In the genomic region with DNA sequence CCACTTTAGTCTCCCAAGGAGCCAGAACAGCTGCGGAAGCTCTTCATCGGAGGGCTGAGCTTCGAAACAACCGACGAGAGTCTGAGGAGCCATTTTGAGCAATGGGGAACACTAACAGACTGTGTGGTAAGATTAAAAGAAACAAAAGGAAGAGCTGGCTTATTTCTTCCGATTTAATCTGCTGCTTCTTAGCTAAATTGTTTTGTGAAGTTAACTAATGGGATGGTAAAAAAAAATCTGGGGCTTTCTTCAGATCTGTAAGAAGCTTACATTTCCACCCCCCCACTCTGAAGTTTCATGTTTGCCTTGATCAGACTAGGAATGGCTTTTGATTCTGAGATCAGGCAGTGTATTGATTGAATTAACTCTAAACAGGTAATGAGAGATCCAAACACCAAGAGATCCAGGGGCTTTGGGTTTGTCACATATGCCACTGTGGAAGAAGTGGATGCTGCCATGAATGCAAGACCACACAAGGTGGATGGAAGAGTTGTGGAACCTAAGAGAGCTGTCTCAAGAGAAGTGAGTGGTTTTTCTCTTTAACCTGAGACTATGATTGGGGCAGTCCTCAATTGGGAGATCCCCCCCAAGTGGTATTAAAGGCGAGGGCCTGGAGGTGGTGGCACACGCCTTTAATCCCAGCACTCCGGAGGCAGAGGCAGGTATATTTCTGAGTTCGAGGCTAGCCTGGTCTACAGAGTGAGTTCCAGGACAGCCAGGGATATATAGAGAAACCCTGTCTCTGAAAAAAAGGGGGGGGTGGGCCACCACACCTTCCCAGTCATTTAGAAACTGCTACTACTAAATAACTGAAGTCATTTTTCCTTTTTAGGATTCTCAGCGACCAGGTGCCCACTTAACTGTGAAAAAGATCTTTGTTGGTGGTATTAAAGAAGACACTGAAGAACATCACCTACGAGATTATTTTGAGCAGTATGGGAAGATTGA, we compare ENCODE assay signal across 8 mouse cellular contexts. TPM values are rescaled to one million over a fixed set of nuclear protein-coding genes. Genes with fewer than 3 reads are reported as not detected.
DNase-seq lines count a peak whose midpoint lies in the region; ATAC-seq and TF ChIP-seq lines count a peak whose summit lies in the region.
"Not testable (repeated sequence)": the region's sequence is repeated elsewhere in the genome, so short reads cannot be mapped to it uniquely, and the experiment has no call there.
"Had no signal": no experiment of that assay in that cellular context is flagged by ENCODE, and none has a peak within 500 bp of the region (broad histone marks: within the 10 kb centered on the region; RNA-seq: fewer than 3 reads in every experiment).

No protein-coding gene starts in this region.

- H3K36me3 ChIP-seq in embryonic facial prominence, embryonic 14.5 days (ENCODE audit: control insufficient read depth, insufficient read depth, low read length) = peaks cover 50% of the 10 kb centered on the region
- peaks cover 49% of the 10 kb centered on the region for H3K36me3 ChIP-seq in heart, embryonic 10.5 days
- H3K36me3 ChIP-seq in hindbrain, postnatal 0 days (ENCODE audit: insufficient read depth, low read length) = peaks cover 32% of the 10 kb centered on the region
- H3K36me3 ChIP-seq in limb, embryonic 12.5 days = peaks cover 48% of the 10 kb centered on the region
- peaks cover 28% of the 10 kb centered on the region for H3K36me3 ChIP-seq in lung, embryonic 16.5 days (ENCODE audit: control insufficient read depth, insufficient read depth, low read length)
- peaks cover 44% of the 10 kb centered on the region for H3K36me3 ChIP-seq in neural tube, embryonic 13.5 days

- WGBS in embryonic facial prominence, embryonic 14.5 days = 8% methylated on average over 12 of the region's 12 CpGs
- WGBS in heart, embryonic 10.5 days = 14% methylated on average over 12 of the region's 12 CpGs
- 5% methylated on average over 11 of the region's 12 CpGs for WGBS in hindbrain, postnatal 0 days
- 7% methylated on average over 12 of the region's 12 CpGs for WGBS in limb, embryonic 12.5 days
- whole genome bisulfite sequencing in lung, embryonic 16.5 days = 3% methylated on average over 11 of the region's 12 CpGs
- WGBS in neural tube, embryonic 13.5 days = 13% methylated on average over 12 of the region's 12 CpGs

- H3K4me1 ChIP-seq in embryonic facial prominence, embryonic 14.5 days (ENCODE audit: control insufficient read depth, insufficient read depth, low read length) = peaks cover 23% of the 10 kb centered on the region
- peaks cover 24% of the 10 kb centered on the region for H3K4me1 ChIP-seq in heart, embryonic 10.5 days
- H3K4me1 ChIP-seq in hindbrain, postnatal 0 days (ENCODE audit: insufficient read depth, low read length) = not testable (repeated sequence)
- H3K4me1 ChIP-seq in limb, embryonic 12.5 days (replicated peaks) = peaks cover 27% of the 10 kb centered on the region
- peaks cover 31% of the 10 kb centered on the region for H3K4me1 ChIP-seq in lung, embryonic 16.5 days (replicated peaks; ENCODE audit: control insufficient read depth, insufficient read depth, low read length)
- peaks cover 60% of the 10 kb centered on the region for H3K4me1 ChIP-seq in neural tube, embryonic 13.5 days (replicated peaks)

- ATAC-seq in embryonic facial prominence, embryonic 14.5 days (ENCODE audit: low read depth); hindbrain, postnatal 0 days; limb, embryonic 12.5 days (ENCODE audit: insufficient number of reproducible peaks, insufficient read depth, low FRiP score, low TSS enrichment, low read depth); lung, embryonic 16.5 days (ENCODE audit: low read depth); neural tube, embryonic 13.5 days (ENCODE audit: low read depth): not testable (repeated sequence)

- peak overlapping the region; percentile 79 for H3K4me3 ChIP-seq in embryonic facial prominence, embryonic 14.5 days (ENCODE audit: low read depth, low read length)
- H3K4me3 ChIP-seq in heart, embryonic 10.5 days = peak overlapping the region; percentile 74
- H3K4me3 ChIP-seq in hindbrain, postnatal 0 days (ENCODE audit: low read length) = peak overlapping the region; percentile 68
- H3K4me3 ChIP-seq in limb, embryonic 12.5 days (replicated peaks) = peak overlapping the region; percentile 65
- peak overlapping the region; percentile 78 for H3K4me3 ChIP-seq in lung, embryonic 16.5 days (ENCODE audit: low read length)
- H3K4me3 ChIP-seq in neural tube, embryonic 13.5 days = peak overlapping the region; percentile 54

- H3K27ac ChIP-seq in embryonic facial prominence, embryonic 14.5 days (replicated peaks; ENCODE audit: low read depth, low read length) = peak overlapping the region; percentile 97
- peak overlapping the region; percentile 97 for H3K27ac ChIP-seq in heart, embryonic 10.5 days
- H3K27ac ChIP-seq in hindbrain, postnatal 0 days = peak overlapping the region; percentile 98
- peak overlapping the region; percentile 95 for H3K27ac ChIP-seq in limb, embryonic 12.5 days
- peak overlapping the region; percentile 98 for H3K27ac ChIP-seq in lung, embryonic 16.5 days (ENCODE audit: low read length)
- H3K27ac ChIP-seq in neural tube, embryonic 13.5 days (replicated peaks) = peak overlapping the region; percentile 91

- not testable (repeated sequence) for TF ChIP-seq CTCF in hindbrain, postnatal 0 days (IDR thresholded peaks at IDR 0.05; ENCODE audit: low read depth)

- peak overlapping the region; percentile 92 for H3K9ac ChIP-seq in embryonic facial prominence, embryonic 14.5 days (ENCODE audit: low read depth, low read length)
- peak overlapping the region; percentile 85 for H3K9ac ChIP-seq in hindbrain, postnatal 0 days (replicated peaks; ENCODE audit: low read length)
- H3K9ac ChIP-seq in limb, embryonic 12.5 days (replicated peaks) = peak overlapping the region; percentile 84
- H3K9ac ChIP-seq in lung, embryonic 16.5 days (ENCODE audit: low read length) = peak overlapping the region; percentile 88
- H3K9ac ChIP-seq in neural tube, embryonic 13.5 days = peak overlapping the region; percentile 76

- DNase-seq in MN1 (ENCODE audit: low spot score) = peak; percentile 44
- DNase-seq in embryonic facial prominence, embryonic 14.5 days (ENCODE audit: low spot score); heart, embryonic 10.5 days (ENCODE audit: low spot score); hindbrain, postnatal 0 days (ENCODE audit: low spot score): not testable (repeated sequence)

- peak overlapping the region; percentile 87 for H3K4me2 ChIP-seq in embryonic facial prominence, embryonic 14.5 days (ENCODE audit: low read depth, low read length)
- H3K4me2 ChIP-seq in hindbrain, postnatal 0 days (ENCODE audit: low read depth, low read length) = peak overlapping the region; percentile 71
- H3K4me2 ChIP-seq in limb, embryonic 12.5 days = peak overlapping the region; percentile 96
- H3K4me2 ChIP-seq in lung, embryonic 16.5 days (ENCODE audit: low read depth, low read length) = peak overlapping the region; percentile 83
- H3K4me2 ChIP-seq in neural tube, embryonic 13.5 days = peak overlapping the region; percentile 91

- not testable (repeated sequence) for H3K9me3 ChIP-seq in embryonic facial prominence, embryonic 14.5 days (ENCODE audit: control insufficient read depth, low read length); heart, embryonic 10.5 days; hindbrain, postnatal 0 days (ENCODE audit: low read length); limb, embryonic 12.5 days; lung, embryonic 16.5 days (ENCODE audit: control insufficient read depth, low read length); neural tube, embryonic 13.5 days

- H3K27me3 ChIP-seq in embryonic facial prominence, embryonic 14.5 days (replicated peaks; ENCODE audit: control insufficient read depth, insufficient read depth, low read length); heart, embryonic 10.5 days (ENCODE audit: insufficient read depth, poor library complexity, severe bottlenecking); hindbrain, postnatal 0 days (ENCODE audit: insufficient read depth, low read length); limb, embryonic 12.5 days; lung, embryonic 16.5 days (ENCODE audit: control insufficient read depth, insufficient read depth, low read depth, low read length); neural tube, embryonic 13.5 days: not testable (repeated sequence)

RNA-seq across cellular contexts. Expression of a gene that starts 1.1 kb away (rescaled TPM):
- 573 and 661 TPM in 2 replicates for polyA plus RNA-seq in embryonic facial prominence, embryonic 14.5 days (2014; fragmentation: Nextera tagmentation; extraction: Ambion mirVana)
- 682 and 901 TPM in 2 replicates for polyA plus RNA-seq in heart, embryonic 10.5 days (2016; fragmentation: Nextera tagmentation; extraction: Ambion mirVana)
- 117 and 148 TPM in 2 replicates for total RNA-seq in hindbrain, postnatal 0 days (2014; rRNA removed)
- polyA plus RNA-seq in hindbrain, postnatal 0 days (2015; fragmentation: Nextera tagmentation; extraction: Ambion mirVana) = 596 and 630 TPM in 2 replicates
- polyA plus RNA-seq in limb, embryonic 12.5 days (2016; fragmentation: Nextera tagmentation; extraction: Ambion mirVana) = 1,378 and 1,438 TPM in 2 replicates
- polyA plus RNA-seq in lung, embryonic 16.5 days (2015; fragmentation: Nextera tagmentation; extraction: Ambion mirVana) = 728 and 785 TPM in 2 replicates
- polyA plus RNA-seq in neural tube, embryonic 13.5 days (2015; fragmentation: Nextera tagmentation; extraction: Ambion mirVana) = 784 and 805 TPM in 2 replicates

RNA-seq across cellular contexts. Expression of a gene that starts 1.7 kb away (rescaled TPM):
- polyA plus RNA-seq in embryonic facial prominence, embryonic 14.5 days (2014; fragmentation: Nextera tagmentation; extraction: Ambion mirVana) = 112 and 126 TPM in 2 replicates
- polyA plus RNA-seq in heart, embryonic 10.5 days (2016; fragmentation: Nextera tagmentation; extraction: Ambion mirVana) = 152 and 154 TPM in 2 replicates
- 125 and 134 TPM in 2 replicates for total RNA-seq in hindbrain, postnatal 0 days (2014; rRNA removed)
- polyA plus RNA-seq in hindbrain, postnatal 0 days (2015; fragmentation: Nextera tagmentation; extraction: Ambion mirVana) = 95.3 and 98.1 TPM in 2 replicates
- polyA plus RNA-seq in limb, embryonic 12.5 days (2016; fragmentation: Nextera tagmentation; extraction: Ambion mirVana) = 201 and 206 TPM in 2 replicates
- 99.2 and 102 TPM in 2 replicates for polyA plus RNA-seq in lung, embryonic 16.5 days (2015; fragmentation: Nextera tagmentation; extraction: Ambion mirVana)
- polyA plus RNA-seq in neural tube, embryonic 13.5 days (2015; fragmentation: Nextera tagmentation; extraction: Ambion mirVana) = 104 and 116 TPM in 2 replicates

RNA-seq across cellular contexts. Expression of a gene that starts 16.9 kb away (rescaled TPM):
- polyA plus RNA-seq in embryonic facial prominence, embryonic 14.5 days (2014; fragmentation: Nextera tagmentation; extraction: Ambion mirVana) = 2.1 and 2.5 TPM in 2 replicates
- polyA plus RNA-seq in heart, embryonic 10.5 days (2016; fragmentation: Nextera tagmentation; extraction: Ambion mirVana) = 15.2 and 19.4 TPM in 2 replicates
- 0.63 TPM in 1 of 2 replicates, not detected in the other for total RNA-seq in hindbrain, postnatal 0 days (2014; rRNA removed)
- 0.20 and 0.33 TPM in 2 replicates for polyA plus RNA-seq in hindbrain, postnatal 0 days (2015; fragmentation: Nextera tagmentation; extraction: Ambion mirVana)
- polyA plus RNA-seq in limb, embryonic 12.5 days (2016; fragmentation: Nextera tagmentation; extraction: Ambion mirVana) = 4.6 and 4.7 TPM in 2 replicates
- 4.3 and 6.9 TPM in 2 replicates for polyA plus RNA-seq in lung, embryonic 16.5 days (2015; fragmentation: Nextera tagmentation; extraction: Ambion mirVana)
- polyA plus RNA-seq in neural tube, embryonic 13.5 days (2015; fragmentation: Nextera tagmentation; extraction: Ambion mirVana) = 1.3 and 1.9 TPM in 2 replicates
- total RNA-seq: layer of hippocampus, postnatal 25 days had no signal

RNA-seq across cellular contexts. Expression of a gene that starts 31.2 kb away (rescaled TPM):
- polyA plus RNA-seq in embryonic facial prominence, embryonic 14.5 days (2014; fragmentation: Nextera tagmentation; extraction: Ambion mirVana) = 274 and 289 TPM in 2 replicates
- 220 and 264 TPM in 2 replicates for polyA plus RNA-seq in heart, embryonic 10.5 days (2016; fragmentation: Nextera tagmentation; extraction: Ambion mirVana)
- total RNA-seq in hindbrain, postnatal 0 days (2014; rRNA removed) = 149 and 155 TPM in 2 replicates
- polyA plus RNA-seq in hindbrain, postnatal 0 days (2015; fragmentation: Nextera tagmentation; extraction: Ambion mirVana) = 181 TPM in 2 replicates
- 252 and 259 TPM in 2 replicates for polyA plus RNA-seq in limb, embryonic 12.5 days (2016; fragmentation: Nextera tagmentation; extraction: Ambion mirVana)
- polyA plus RNA-seq in lung, embryonic 16.5 days (2015; fragmentation: Nextera tagmentation; extraction: Ambion mirVana) = 282 and 290 TPM in 2 replicates
- polyA plus RNA-seq in neural tube, embryonic 13.5 days (2015; fragmentation: Nextera tagmentation; extraction: Ambion mirVana) = 214 and 224 TPM in 2 replicates
